Mouse (Mus musculus): Measurements from ENCODE around the gene Nutf2-ps1. TPM values are rescaled to one million over a fixed set of nuclear protein-coding genes. Genes with fewer than 3 reads are reported as not detected.
A peak's percentile ranks its signal among the peaks of the same experiment; 100 is the strongest.
"Not testable (repeated sequence)": the region's sequence is repeated elsewhere in the genome, so short reads cannot be mapped to it uniquely, and the experiment has no call there.

The Nutf2-ps1 gene
- polyA plus RNA-seq, 1 experiment from 2014 or later = 484 TPM

- not testable (repeated sequence) for H3K36me3 ChIP-seq (ENCODE audit: control insufficient read depth, insufficient read depth, low read length); H3K27ac ChIP-seq (ENCODE audit: low read depth, low read length); H3K9me3 ChIP-seq (ENCODE audit: control insufficient read depth, low read length); H3K4me3 ChIP-seq (ENCODE audit: low read depth, low read length); ATAC-seq (ENCODE audit: low FRiP score); H3K4me2 ChIP-seq (replicated peaks; ENCODE audit: low read depth, low read length); DNase-seq (ENCODE audit: low spot score); H3K27me3 ChIP-seq (ENCODE audit: control insufficient read depth, insufficient read depth, low read length); H3K9ac ChIP-seq (ENCODE audit: low read depth, low read length); H3K4me1 ChIP-seq (replicated peaks; ENCODE audit: control insufficient read depth, insufficient read depth, low read length)
- 83% methylated on average over 3 of the region's 3 CpGs for WGBS
These were observed 1.2 kb downstream of the Nutf2-ps1 start for GRCm38 (mm10) chr19:53587686-53588085.

GRCm38 (mm10) chr19:53580271-53580670 lies 8.6 kb downstream of the Nutf2-ps1 start:
- WGBS = 91% methylated on average over 8 of the region's 8 CpGs
- H3K4me3 ChIP-seq (ENCODE audit: low read depth, low read length); H3K36me3 ChIP-seq (ENCODE audit: control insufficient read depth, insufficient read depth, low read length); DNase-seq (ENCODE audit: low spot score); H3K27ac ChIP-seq (ENCODE audit: low read depth, low read length); H3K9ac ChIP-seq (ENCODE audit: low read depth, low read length); H3K27me3 ChIP-seq (ENCODE audit: control insufficient read depth, insufficient read depth, low read length); ATAC-seq (ENCODE audit: low FRiP score); H3K4me2 ChIP-seq (replicated peaks; ENCODE audit: low read depth, low read length); H3K9me3 ChIP-seq (ENCODE audit: control insufficient read depth, low read length); H3K4me1 ChIP-seq (replicated peaks; ENCODE audit: control insufficient read depth, insufficient read depth, low read length): not testable (repeated sequence)

GRCm38 (mm10) chr19:53578597-53579252 lies 10.1 kb downstream of the Nutf2-ps1 start:
- H3K4me3 ChIP-seq (ENCODE audit: low read depth, low read length) = no peak overlapping the region

GRCm38 (mm10) chr19:53577025-53577800 lies 11.7 kb downstream of the Nutf2-ps1 start:
- Histone ChIP-seq H3K4me3 (ENCODE audit: low read depth, low read length) (no peak overlapping the region), H3K27ac (ENCODE audit: low read depth, low read length) (no peak overlapping the region), H3K27me3 (ENCODE audit: control insufficient read depth, insufficient read depth, low read length) (no peaks in the 10 kb centered on the region), H3K4me1 (replicated peaks; ENCODE audit: control insufficient read depth, insufficient read depth, low read length) (no peaks in the 10 kb centered on the region; the same call in 1 of the 2 replicates), H3K4me2 (replicated peaks; ENCODE audit: low read depth, low read length) (no peak overlapping the region), H3K9me3 (ENCODE audit: control insufficient read depth, low read length) (no peaks in the 10 kb centered on the region), H3K36me3 (ENCODE audit: control insufficient read depth, insufficient read depth, low read length) (no peaks in the 10 kb centered on the region), H3K9ac (ENCODE audit: low read depth, low read length) (no peak overlapping the region)
- whole genome bisulfite sequencing = 62% methylated on average over 11 of the region's 11 CpGs
- ATAC-seq (ENCODE audit: low FRiP score) = no peak
- no peak for DNase-seq (ENCODE audit: low spot score)

More at GRCm38 (mm10) chr19:53578597-53579252, 10.1 kb downstream of the Nutf2-ps1 start:
- ATAC-seq (ENCODE audit: low FRiP score) (peak; percentile 43; the same call in 1 of the 2 replicates), DNase-seq (ENCODE audit: low spot score) (peak; percentile 83)
- no peaks in the 10 kb centered on the region; the same call in 1 of the 2 replicates for H3K4me1 ChIP-seq (replicated peaks; ENCODE audit: control insufficient read depth, insufficient read depth, low read length)
- no peak overlapping the region for H3K27ac ChIP-seq (ENCODE audit: low read depth, low read length)
- no peak overlapping the region for H3K4me2 ChIP-seq (replicated peaks; ENCODE audit: low read depth, low read length)
- 14% methylated on average over 8 of the region's 8 CpGs for whole genome bisulfite sequencing
- H3K36me3 ChIP-seq (ENCODE audit: control insufficient read depth, insufficient read depth, low read length) = no peaks in the 10 kb centered on the region
- no peak overlapping the region for H3K9ac ChIP-seq (ENCODE audit: low read depth, low read length)
- H3K27me3 ChIP-seq (ENCODE audit: control insufficient read depth, insufficient read depth, low read length) = no peaks in the 10 kb centered on the region
- no peaks in the 10 kb centered on the region for H3K9me3 ChIP-seq (ENCODE audit: control insufficient read depth, low read length)

- ATAC-seq (ENCODE audit: low FRiP score) (no peak), DNase-seq (ENCODE audit: low spot score) (no peak)
- Histone ChIP-seq H3K9ac (ENCODE audit: low read depth, low read length) (no peak overlapping the region), H3K36me3 (ENCODE audit: control insufficient read depth, insufficient read depth, low read length) (no peaks in the 10 kb centered on the region), H3K4me2 (replicated peaks; ENCODE audit: low read depth, low read length) (no peak overlapping the region), H3K9me3 (ENCODE audit: control insufficient read depth, low read length) (no peaks in the 10 kb centered on the region), H3K27me3 (ENCODE audit: control insufficient read depth, insufficient read depth, low read length) (no peaks in the 10 kb centered on the region), H3K27ac (ENCODE audit: low read depth, low read length) (no peak overlapping the region), H3K4me1 (replicated peaks; ENCODE audit: control insufficient read depth, insufficient read depth, low read length) (no peaks in the 10 kb centered on the region; the same call in 1 of the 2 replicates), H3K4me3 (ENCODE audit: low read depth, low read length) (no peak overlapping the region)
- 87% methylated on average over 7 of the region's 7 CpGs for WGBS
These were observed 12.8 kb downstream of the Nutf2-ps1 start for GRCm38 (mm10) chr19:53576061-53576460.

- Histone ChIP-seq H3K9me3 (ENCODE audit: control insufficient read depth, low read length) (no peaks in the 10 kb centered on the region), H3K27ac (ENCODE audit: low read depth, low read length) (no peak overlapping the region), H3K27me3 (ENCODE audit: control insufficient read depth, insufficient read depth, low read length) (no peaks in the 10 kb centered on the region), H3K4me3 (ENCODE audit: low read depth, low read length) (no peak overlapping the region), H3K4me2 (replicated peaks; ENCODE audit: low read depth, low read length) (no peak overlapping the region), H3K9ac (ENCODE audit: low read depth, low read length) (no peak overlapping the region), H3K36me3 (ENCODE audit: control insufficient read depth, insufficient read depth, low read length) (no peaks in the 10 kb centered on the region), H3K4me1 (replicated peaks; ENCODE audit: control insufficient read depth, insufficient read depth, low read length) (no peaks in the 10 kb centered on the region; the same call in 1 of the 2 replicates)
- DNase-seq (ENCODE audit: low spot score) (no peak), ATAC-seq (ENCODE audit: low FRiP score) (no peak)
- 79% methylated on average over 4 of the region's 4 CpGs for WGBS
These were observed 13.4 kb downstream of the Nutf2-ps1 start for GRCm38 (mm10) chr19:53575296-53576010.

- 91% methylated on average over 7 of the region's 7 CpGs for WGBS
- Histone ChIP-seq H3K4me2 (replicated peaks; ENCODE audit: low read depth, low read length) (no peak overlapping the region), H3K9ac (ENCODE audit: low read depth, low read length) (no peak overlapping the region), H3K4me1 (replicated peaks; ENCODE audit: control insufficient read depth, insufficient read depth, low read length) (no peaks in the 10 kb centered on the region; the same call in 1 of the 2 replicates), H3K9me3 (ENCODE audit: control insufficient read depth, low read length) (no peaks in the 10 kb centered on the region), H3K4me3 (ENCODE audit: low read depth, low read length) (no peak overlapping the region), H3K27me3 (ENCODE audit: control insufficient read depth, insufficient read depth, low read length) (no peaks in the 10 kb centered on the region), H3K36me3 (ENCODE audit: control insufficient read depth, insufficient read depth, low read length) (no peaks in the 10 kb centered on the region), H3K27ac (ENCODE audit: low read depth, low read length) (no peak overlapping the region)
- ATAC-seq (ENCODE audit: low FRiP score) = no peak
- no peak for DNase-seq (ENCODE audit: low spot score)
These were observed 14.3 kb downstream of the Nutf2-ps1 start for GRCm38 (mm10) chr19:53574546-53574945.

- Histone ChIP-seq H3K9me3 (ENCODE audit: control insufficient read depth, low read length) (no peaks in the 10 kb centered on the region), H3K4me3 (ENCODE audit: low read depth, low read length) (no peak overlapping the region), H3K36me3 (ENCODE audit: control insufficient read depth, insufficient read depth, low read length) (no peaks in the 10 kb centered on the region), H3K4me2 (replicated peaks; ENCODE audit: low read depth, low read length) (no peak overlapping the region), H3K27me3 (ENCODE audit: control insufficient read depth, insufficient read depth, low read length) (no peaks in the 10 kb centered on the region), H3K9ac (ENCODE audit: low read depth, low read length) (no peak overlapping the region), H3K27ac (ENCODE audit: low read depth, low read length) (no peak overlapping the region), H3K4me1 (replicated peaks; ENCODE audit: control insufficient read depth, insufficient read depth, low read length) (no peaks in the 10 kb centered on the region; the same call in 1 of the 2 replicates)
- WGBS = 55% methylated on average over 8 of the region's 8 CpGs
- DNase-seq (ENCODE audit: low spot score) (no peak), ATAC-seq (ENCODE audit: low FRiP score) (no peak)
These were observed 14.7 kb downstream of the Nutf2-ps1 start for GRCm38 (mm10) chr19:53574131-53574530.
